ENCODE assay signal across 26 mouse cellular contexts in genomic region chr14:29839576-29839975, GRCm38 (mm10).
"Had no signal": no experiment of that assay in that cellular context is flagged by ENCODE, and none has a peak within 500 bp of the region (broad histone marks: within the 10 kb centered on the region; RNA-seq: fewer than 3 reads in every experiment).

No protein-coding gene starts in this region.

- H3K4me3 ChIP-seq: gastrocnemius, adult 2 months; heart, adult 2 months; heart, embryonic 13.5 days; heart, embryonic 15.5 days; hindbrain, embryonic 10.5 days; hindbrain, embryonic 12.5 days; hindbrain, embryonic 15.5 days; limb, embryonic 13.5 days; limb, embryonic 15.5 days; liver, embryonic 12.5 days had no signal

- DNase-seq: gastrocnemius, adult 2 months; gastrocnemius, postnatal 10 days; gastrocnemius, postnatal 25 days; heart, adult 2 months; heart, postnatal 14 days; heart, postnatal 4 days; kidney, adult 11 months; kidney, adult 2 months; kidney, adult 9 months; kidney, postnatal 14 days; kidney, postnatal 36 days; layer of hippocampus, adult 9-11 months; layer of hippocampus, postnatal 36 days; left cerebral cortex, postnatal 4 days had no signal

- H3K9me3 ChIP-seq: heart, embryonic 13.5 days; heart, embryonic 15.5 days; hindbrain, embryonic 10.5 days; hindbrain, embryonic 12.5 days; hindbrain, embryonic 15.5 days; limb, embryonic 13.5 days; limb, embryonic 15.5 days; liver, embryonic 12.5 days had no signal

- H3K27me3 ChIP-seq: heart, embryonic 13.5 days; heart, embryonic 15.5 days; hindbrain, embryonic 12.5 days; hindbrain, embryonic 15.5 days; limb, embryonic 13.5 days; limb, embryonic 15.5 days; liver, embryonic 12.5 days had no signal

- H3K36me3 ChIP-seq: heart, embryonic 13.5 days; heart, embryonic 15.5 days; hindbrain, embryonic 10.5 days; hindbrain, embryonic 12.5 days; hindbrain, embryonic 15.5 days; limb, embryonic 13.5 days; limb, embryonic 15.5 days; liver, embryonic 12.5 days had no signal

- H3K9ac ChIP-seq: heart, embryonic 13.5 days; heart, embryonic 15.5 days; hindbrain, embryonic 12.5 days; hindbrain, embryonic 15.5 days; limb, embryonic 13.5 days; limb, embryonic 15.5 days; liver, embryonic 12.5 days; liver, embryonic 14.5 days had no signal

- H3K4me2 ChIP-seq: heart, embryonic 11.5 days; heart, embryonic 13.5 days; heart, embryonic 15.5 days; hindbrain, embryonic 12.5 days; hindbrain, embryonic 15.5 days; limb, embryonic 13.5 days; limb, embryonic 15.5 days; liver, embryonic 12.5 days had no signal

- H3K4me1 ChIP-seq: heart, embryonic 13.5 days; heart, embryonic 15.5 days; hindbrain, embryonic 10.5 days; hindbrain, embryonic 12.5 days; hindbrain, embryonic 15.5 days; limb, embryonic 13.5 days; limb, embryonic 15.5 days; liver, embryonic 12.5 days had no signal

- ATAC-seq: hindbrain, postnatal 0 days; intestine, embryonic 16.5 days; liver, embryonic 12.5 days had no signal

- H3K27ac ChIP-seq: gastrocnemius, adult 2 months; heart, adult 2 months; heart, embryonic 13.5 days; heart, embryonic 15.5 days; hindbrain, embryonic 10.5 days; hindbrain, embryonic 12.5 days; hindbrain, embryonic 15.5 days; hindbrain, postnatal 0 days; limb, embryonic 13.5 days; limb, embryonic 15.5 days; liver, embryonic 12.5 days; liver, embryonic 14.5 days had no signal
